Mouse (Mus musculus): Measurements from ENCODE around the gene Fam84b. TPM values are rescaled to one million over a fixed set of nuclear protein-coding genes. Genes with fewer than 3 reads are reported as not detected.

Gene Fam84b
- polyA plus RNA-seq, 1 experiment from 2014 or later, result 8.8 TPM

- Histone ChIP-seq H3K9me3 (ENCODE audit: low read length) (no peaks in the 10 kb centered on the region), H3K27me3 (ENCODE audit: insufficient read depth, low read length) (no peaks in the 10 kb centered on the region), H3K9ac (replicated peaks) (no peak overlapping the region), H3K4me2 (ENCODE audit: low read depth, low read length) (no peak overlapping the region), H3K27ac (ENCODE audit: low read depth) (no peak overlapping the region), H3K36me3 (replicated peaks; ENCODE audit: insufficient read depth, low read length) (no peaks in the 10 kb centered on the region), H3K4me3 (ENCODE audit: low read depth, low read length) (no peak overlapping the region), H3K4me1 (ENCODE audit: insufficient read depth) (peaks cover 14% of the 10 kb centered on the region)
- no peak for TF ChIP-seq CTCF (IDR thresholded peaks at IDR 0.05; ENCODE audit: low read depth)
- TF ChIP-seq EP300 (IDR thresholded peaks at IDR 0.05; ENCODE audit: low read depth), result no peak
- 27% methylated on average over 2 of the region's 2 CpGs for WGBS (ENCODE audit: insufficient replicate concordance)
- no peak for ATAC-seq
- DNase-seq, result no peak
Measured at GRCm38 (mm10) chr15:60833476-60834218, 19.9 kb downstream of the Fam84b start.

GRCm38 (mm10) chr15:60832586-60832985 is 21.0 kb downstream of the Fam84b start:
- no peak overlapping the region for H3K4me3 ChIP-seq (ENCODE audit: low read depth, low read length)
- no peak overlapping the region for H3K27ac ChIP-seq (ENCODE audit: low read depth)
- H3K4me2 ChIP-seq (ENCODE audit: low read depth, low read length), result no peak overlapping the region
- no peaks in the 10 kb centered on the region for H3K27me3 ChIP-seq (ENCODE audit: insufficient read depth, low read length)
- TF ChIP-seq CTCF (IDR thresholded peaks at IDR 0.05; ENCODE audit: low read depth) (peak; percentile 30; the same call in 1 of the 2 replicates), EP300 (IDR thresholded peaks at IDR 0.05; ENCODE audit: low read depth) (no peak)
- peaks cover 12% of the 10 kb centered on the region for H3K4me1 ChIP-seq (ENCODE audit: insufficient read depth)
- DNase-seq, result no peak
- H3K9me3 ChIP-seq (ENCODE audit: low read length), result no peaks in the 10 kb centered on the region
- no peaks in the 10 kb centered on the region for H3K36me3 ChIP-seq (replicated peaks; ENCODE audit: insufficient read depth, low read length)
- H3K9ac ChIP-seq (replicated peaks), result no peak overlapping the region
- no peak for ATAC-seq

GRCm38 (mm10) chr15:60826226-60826625 is 27.4 kb downstream of the Fam84b start:
- Histone ChIP-seq H3K9ac (replicated peaks) (no peak overlapping the region), H3K36me3 (replicated peaks; ENCODE audit: insufficient read depth, low read length) (no peaks in the 10 kb centered on the region), H3K4me2 (ENCODE audit: low read depth, low read length) (no peak overlapping the region), H3K4me3 (ENCODE audit: low read depth, low read length) (no peak overlapping the region), H3K27ac (ENCODE audit: low read depth) (no peak overlapping the region), H3K9me3 (ENCODE audit: low read length) (no peaks in the 10 kb centered on the region), H3K27me3 (ENCODE audit: insufficient read depth, low read length) (no peaks in the 10 kb centered on the region), H3K4me1 (ENCODE audit: insufficient read depth) (peaks cover 26% of the 10 kb centered on the region)
- ATAC-seq (no peak), DNase-seq (no peak)
- 49% methylated on average over 1 of the region's 1 CpGs for WGBS (ENCODE audit: insufficient replicate concordance)
- no peak for TF ChIP-seq EP300 (IDR thresholded peaks at IDR 0.05; ENCODE audit: low read depth)
- no peak for TF ChIP-seq CTCF (IDR thresholded peaks at IDR 0.05; ENCODE audit: low read depth)

- peaks cover 26% of the 10 kb centered on the region for H3K4me1 ChIP-seq (ENCODE audit: insufficient read depth)
- ATAC-seq (peak; percentile 88), DNase-seq (peak; percentile 91)
- WGBS (ENCODE audit: insufficient replicate concordance), result 0% methylated on average over 32 of the region's 32 CpGs
- TF ChIP-seq EP300 (IDR thresholded peaks at IDR 0.05; ENCODE audit: low read depth), result no peak
- TF ChIP-seq CTCF (IDR thresholded peaks at IDR 0.05; ENCODE audit: low read depth), result peak; percentile 21; the same call in 1 of the 2 replicates
- H3K9me3 ChIP-seq (ENCODE audit: low read length), result no peaks in the 10 kb centered on the region
- peak overlapping the region; percentile 90 for H3K27ac ChIP-seq (ENCODE audit: low read depth)
- peak overlapping the region; percentile 68 for H3K9ac ChIP-seq (replicated peaks)
- H3K27me3 ChIP-seq (ENCODE audit: insufficient read depth, low read length), result no peaks in the 10 kb centered on the region
- 0 out of 2 replicates have a peak, but pooled peaks cover 3% of the 10 kb centered on the region for H3K36me3 ChIP-seq (replicated peaks; ENCODE audit: insufficient read depth, low read length)
- peak overlapping the region; percentile 84 for H3K4me2 ChIP-seq (ENCODE audit: low read depth, low read length)
- H3K4me3 ChIP-seq (ENCODE audit: low read depth, low read length), result peak overlapping the region; percentile 68
Measured at GRCm38 (mm10) chr15:60824751-60825227, 28.8 kb downstream of the Fam84b start.

GRCm38 (mm10) chr15:60823870-60824709 is 29.5 kb downstream of the Fam84b start:
- Histone ChIP-seq H3K9ac (replicated peaks) (peak overlapping the region; percentile 68), H3K9me3 (ENCODE audit: low read length) (no peaks in the 10 kb centered on the region), H3K27me3 (ENCODE audit: insufficient read depth, low read length) (no peaks in the 10 kb centered on the region), H3K4me3 (ENCODE audit: low read depth, low read length) (peak overlapping the region; percentile 68), H3K4me2 (ENCODE audit: low read depth, low read length) (peak overlapping the region; percentile 84), H3K36me3 (replicated peaks; ENCODE audit: insufficient read depth, low read length) (0 out of 2 replicates have a peak, but pooled peaks cover 3% of the 10 kb centered on the region), H3K4me1 (ENCODE audit: insufficient read depth) (peaks cover 25% of the 10 kb centered on the region), H3K27ac (ENCODE audit: low read depth) (peak overlapping the region; percentile 90)
- ATAC-seq, result peak; percentile 51
- peak; percentile 66 for DNase-seq
- TF ChIP-seq CTCF (IDR thresholded peaks at IDR 0.05; ENCODE audit: low read depth) (no peak), EP300 (IDR thresholded peaks at IDR 0.05; ENCODE audit: low read depth) (no peak)
- under 1% methylated on average over 40 of the region's 45 CpGs for WGBS (ENCODE audit: insufficient replicate concordance)

- Histone ChIP-seq H3K9me3 (ENCODE audit: low read length) (no peaks in the 10 kb centered on the region), H3K4me1 (ENCODE audit: insufficient read depth) (peaks cover 20% of the 10 kb centered on the region), H3K36me3 (replicated peaks; ENCODE audit: insufficient read depth, low read length) (0 out of 2 replicates have a peak, but pooled peaks cover 3% of the 10 kb centered on the region), H3K27ac (ENCODE audit: low read depth) (peak overlapping the region; percentile 90), H3K9ac (replicated peaks) (peak overlapping the region; percentile 68), H3K27me3 (ENCODE audit: insufficient read depth, low read length) (no peaks in the 10 kb centered on the region), H3K4me2 (ENCODE audit: low read depth, low read length) (peak overlapping the region; percentile 84), H3K4me3 (ENCODE audit: low read depth, low read length) (peak overlapping the region; percentile 68)
- no peak for DNase-seq
- ATAC-seq, result no peak
- TF ChIP-seq EP300 (IDR thresholded peaks at IDR 0.05; ENCODE audit: low read depth) (no peak), CTCF (IDR thresholded peaks at IDR 0.05; ENCODE audit: low read depth) (no peak)
- WGBS (ENCODE audit: insufficient replicate concordance), result 1% methylated on average over 24 of the region's 24 CpGs
Measured at GRCm38 (mm10) chr15:60823620-60823869, 30.0 kb downstream of the Fam84b start.

Measured in liver, postnatal 0 days (tissue).